Mouse (Mus musculus): ENCODE results near the gene Psmd9. TPM values are rescaled to one million over a fixed set of nuclear protein-coding genes. Genes with fewer than 3 reads are reported as not detected.
A peak's percentile ranks its signal among the peaks of the same experiment; 100 is the strongest.

Psmd9 gene
- total RNA-seq (2021): 10 to 100 TPM; 13.3 to 16.9 TPM
- long read RNA-seq, experiment 1, transcript Psmd9-201 (6 exons, 2,597 nt): major isoform, 18 of 21 reads
- long read RNA-seq, experiment 1, partial matches to known transcripts: 2 of 21 reads
- long read RNA-seq, experiment 1, other reads (novel, unspliced or antisense): 1 of 21 reads
- long read RNA-seq, experiment 2, transcript Psmd9-201 (6 exons, 2,597 nt): major isoform, 19 of 20 reads
- long read RNA-seq, experiment 2, partial matches to known transcripts: 0 of 20 reads
- long read RNA-seq, experiment 2, other reads (novel, unspliced or antisense): 1 of 20 reads

GRCm38 (mm10) chr5:123169284-123169683 lies at the start of gene Psmd9:
Psmd9 (plus strand) TSS chr5:123169413.
- H3K27ac ChIP-seq: no peak within 1 kb of the TSS
- intact Hi-C loops (cut with DNase I): no loop called here

GRCm38 (mm10) chr5:123120624-123121215 lies 48.5 kb upstream of the Psmd9 start:
- H3K27ac ChIP-seq: no peak overlapping the region
- no peak for DNase-seq
- no peak for TF ChIP-seq CTCF (IDR thresholded peaks at IDR 0.05)
- no peak overlapping the region for H3K4me3 ChIP-seq
- intact Hi-C loops (cut with DNase I): no loop called here

More at GRCm38 (mm10) chr5:123169284-123169683, at the start of gene Psmd9:
- no peak for TF ChIP-seq CTCF (IDR thresholded peaks at IDR 0.05)
- DNase-seq: no peak
- no peak within 1 kb of the TSS for H3K4me3 ChIP-seq

GRCm38 (mm10) chr5:123122181-123122580 lies 47.0 kb upstream of the Psmd9 start:
- H3K27ac ChIP-seq: no peak overlapping the region
- H3K4me3 ChIP-seq: no peak overlapping the region
- DNase-seq: no peak
- TF ChIP-seq CTCF (IDR thresholded peaks at IDR 0.05): peak; percentile 49
- intact Hi-C loops (cut with DNase I): no loop called here

- no peak overlapping the region for H3K4me3 ChIP-seq
- no peak for TF ChIP-seq CTCF (IDR thresholded peaks at IDR 0.05)
- H3K27ac ChIP-seq: no peak overlapping the region
- DNase-seq: no peak
- intact Hi-C loops (cut with DNase I): no loop called here
These were observed 44.1 kb upstream of the Psmd9 start for GRCm38 (mm10) chr5:123125105-123125504.

DNA sequence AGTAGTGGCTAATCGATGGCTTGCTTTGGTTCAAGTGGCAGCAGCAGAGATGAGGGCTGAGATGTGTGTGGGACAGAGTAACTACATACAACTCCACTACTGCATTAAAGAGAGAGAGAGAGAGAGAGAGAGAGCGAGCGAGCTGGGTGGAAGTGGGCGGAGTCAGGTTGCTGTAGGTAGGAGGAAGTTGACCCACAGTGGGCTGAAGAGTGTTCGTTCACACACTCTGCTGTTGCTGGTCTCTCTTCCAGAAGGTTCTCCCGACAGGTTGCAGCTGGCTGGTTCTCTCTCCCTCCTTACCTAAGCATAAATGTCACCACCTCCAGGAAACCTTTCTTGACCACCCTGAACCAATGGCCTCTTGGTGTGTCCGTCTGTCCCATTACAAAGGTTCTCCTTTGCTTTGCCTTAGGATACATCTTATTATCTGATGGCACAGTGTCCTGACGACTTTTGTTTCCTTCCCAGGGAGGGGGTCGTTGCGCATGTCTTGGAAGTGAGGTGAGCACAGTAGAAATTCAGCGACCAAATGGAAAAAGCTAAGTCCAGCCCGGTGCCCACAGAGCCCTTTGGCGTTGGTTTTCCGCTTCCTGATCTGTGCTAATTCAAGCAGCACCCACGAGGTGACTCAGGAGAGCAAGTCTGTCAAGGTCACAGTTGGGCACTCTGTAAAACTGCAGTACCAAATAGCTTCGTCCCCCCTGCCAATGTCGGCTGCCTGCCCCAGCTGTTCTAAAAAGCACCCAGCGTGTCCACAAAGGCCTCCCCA lies 43.4 kb upstream of the Psmd9 start:
- TF ChIP-seq CTCF (IDR thresholded peaks at IDR 0.05): no peak
- Histone ChIP-seq H3K27ac (peak overlapping the region; percentile 80), H3K4me3 (peak overlapping the region; percentile 15; the same call in 1 of the 2 replicates)
- DNase-seq: peak; percentile 68
- intact Hi-C loops (cut with DNase I): no loop called here

GRCm38 (mm10) chr5:123127031-123127430 lies 42.2 kb upstream of the Psmd9 start:
- Histone ChIP-seq H3K4me3 (no peak overlapping the region), H3K27ac (peak overlapping the region; percentile 80)
- no peak for TF ChIP-seq CTCF (IDR thresholded peaks at IDR 0.05)
- intact Hi-C loops (cut with DNase I): no loop called here
- DNase-seq: no peak

- Histone ChIP-seq H3K27ac (0 out of 2 replicates have a peak overlapping the region, but pooled peaks have one; percentile 9), H3K4me3 (no peak overlapping the region; the same call in 1 of the 2 replicates)
- DNase-seq: no peak
- TF ChIP-seq CTCF (IDR thresholded peaks at IDR 0.05): no peak
- intact Hi-C loops (cut with DNase I): no loop called here
These were observed 40.6 kb upstream of the Psmd9 start for GRCm38 (mm10) chr5:123128426-123129169.

DNA sequence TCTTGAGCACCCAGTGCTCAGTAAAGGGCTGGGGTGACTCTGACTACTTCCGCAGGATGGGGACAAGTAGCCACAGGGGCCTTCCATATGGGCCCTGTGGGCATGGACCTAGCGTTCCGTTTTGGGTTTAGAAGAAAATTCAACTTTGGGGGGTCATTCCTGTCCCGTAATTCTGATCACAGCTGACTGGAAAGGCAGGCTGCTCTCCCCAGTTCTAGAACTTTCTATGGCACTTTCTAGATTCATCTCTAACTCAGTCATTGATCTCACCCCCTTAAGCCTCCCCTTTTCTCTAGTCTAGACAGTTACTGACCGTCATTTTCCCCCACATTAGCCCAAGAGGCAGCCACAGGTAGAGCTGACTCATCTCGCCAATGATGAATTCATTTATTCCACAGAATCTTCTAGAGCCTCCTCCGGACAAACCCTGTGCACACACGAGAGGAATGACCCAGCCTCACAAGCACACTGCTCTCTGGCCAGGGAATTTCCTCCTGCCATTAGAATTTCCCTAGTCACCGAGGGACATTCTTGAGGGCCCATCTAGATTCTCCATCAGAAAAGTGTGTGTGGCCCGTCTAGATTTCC lies 39.9 kb upstream of the Psmd9 start:
- TF ChIP-seq CTCF (IDR thresholded peaks at IDR 0.05): no peak

DNA sequence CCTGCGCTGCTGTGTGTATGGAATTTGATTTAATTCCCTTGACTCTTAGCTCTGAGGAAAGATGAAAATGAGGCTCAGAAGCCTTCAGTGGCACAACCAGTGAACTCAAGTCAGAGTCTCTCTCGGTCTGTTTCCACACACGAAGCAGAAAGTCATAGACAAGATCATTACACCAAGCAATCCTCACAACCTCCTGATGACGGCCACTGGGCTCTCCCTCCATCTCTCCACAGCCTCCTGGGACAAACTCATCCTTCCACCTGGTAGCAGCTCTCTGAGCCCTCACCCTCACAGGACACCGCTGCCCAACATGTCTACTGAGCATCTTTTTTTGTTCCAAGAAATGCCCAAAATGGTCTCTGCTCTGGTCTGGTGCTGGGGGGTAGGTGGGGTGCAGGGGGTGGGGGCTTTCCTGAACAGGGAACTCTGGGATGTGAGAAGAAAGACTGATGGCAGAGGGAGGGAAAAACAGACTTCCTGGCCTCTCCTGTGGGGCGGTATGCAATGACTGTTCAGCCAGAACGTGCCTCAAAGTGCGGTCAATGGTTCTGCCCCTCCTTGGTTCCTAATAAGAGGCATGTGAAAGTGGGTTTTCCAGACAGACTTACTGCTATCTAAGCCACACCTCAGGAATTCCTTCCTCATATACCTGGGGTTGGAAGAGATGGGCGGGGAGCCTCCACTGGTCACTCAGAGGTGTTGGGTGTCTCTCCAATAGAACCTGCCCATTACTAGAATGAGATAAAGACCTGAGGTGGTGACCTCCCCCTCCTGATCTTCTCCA lies 39.0 kb upstream of the Psmd9 start:
- TF ChIP-seq CTCF (IDR thresholded peaks at IDR 0.05): no peak
- no peak for DNase-seq
- no peak overlapping the region for H3K4me3 ChIP-seq
- H3K27ac ChIP-seq: no peak overlapping the region
- intact Hi-C loops (cut with DNase I): no loop called here

More for the DNA sequence above, 39.9 kb upstream of the Psmd9 start:
- Histone ChIP-seq H3K27ac (no peak overlapping the region), H3K4me3 (no peak overlapping the region)
- intact Hi-C loops (cut with DNase I): no loop called here
- no peak for DNase-seq

- intact Hi-C loops (cut with DNase I): no loop called here
- no peak for DNase-seq
- TF ChIP-seq CTCF (IDR thresholded peaks at IDR 0.05): no peak
- H3K27ac ChIP-seq: no peak overlapping the region
- no peak overlapping the region for H3K4me3 ChIP-seq
These were observed 38.4 kb upstream of the Psmd9 start for GRCm38 (mm10) chr5:123130814-123131148.

DNA sequence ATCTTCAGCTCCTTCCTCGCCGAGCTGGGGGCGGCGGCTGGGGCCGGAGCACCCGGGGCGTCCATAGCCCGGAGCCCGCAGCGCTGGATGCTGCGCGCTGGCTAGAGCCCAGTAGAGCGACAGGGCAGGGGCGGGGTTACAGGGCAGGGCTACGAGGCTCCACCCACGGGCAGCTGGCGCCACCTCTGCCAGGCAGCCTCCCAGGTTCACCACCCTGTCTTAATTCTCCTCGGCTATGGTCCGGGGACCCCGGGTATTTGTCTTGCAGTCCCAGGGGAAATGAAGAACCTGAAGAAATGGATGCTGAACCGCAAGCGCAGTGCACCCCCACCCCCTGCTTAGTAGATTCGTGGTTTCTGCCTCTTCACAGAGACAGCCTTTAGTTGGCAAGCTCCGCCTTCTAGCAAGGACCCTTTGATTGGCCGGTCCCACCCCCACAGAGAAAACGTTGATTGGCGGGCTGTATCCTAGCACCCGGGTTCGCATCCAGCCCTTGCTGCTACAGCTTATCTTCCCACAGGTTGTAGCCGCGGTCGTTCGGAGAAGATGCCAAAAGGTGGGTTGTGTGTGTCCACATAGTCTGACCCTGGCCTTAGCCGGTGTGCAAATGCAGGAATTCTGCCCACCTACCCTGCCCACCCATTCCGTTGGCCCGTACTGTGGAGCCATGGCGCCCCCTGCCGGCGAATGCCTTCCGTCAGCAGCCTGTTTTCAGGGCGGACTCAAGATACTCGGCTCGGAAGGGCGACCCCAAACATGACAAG lies 36.7 kb upstream of the Psmd9 start, which contains the start of gene Rhof:
Gene Rhof, minus strand, starts transcription at position 385 of the 764 bp plus-strand sequence.
- peak within 1 kb of the TSS; percentile 98 for H3K27ac ChIP-seq
- intact Hi-C loops (cut with DNase I): loop anchor here (1.0 to 2.0 kb wide), 3 partner anchors 14 to 68 kb away; no protein-coding TSS in a partner anchor
- DNase-seq: peak; percentile 87
- peak; percentile 93 for TF ChIP-seq CTCF (IDR thresholded peaks at IDR 0.05)
- H3K4me3 ChIP-seq: peak within 1 kb of the TSS; percentile 88
